Mouse (Mus musculus): ENCODE results near the gene Gmpr. TPM values are rescaled to one million over a fixed set of nuclear protein-coding genes. Genes with fewer than 3 reads are reported as not detected.

Gene Gmpr
- polyA plus RNA-seq, 1 experiment = 5.7 TPM

DNA sequence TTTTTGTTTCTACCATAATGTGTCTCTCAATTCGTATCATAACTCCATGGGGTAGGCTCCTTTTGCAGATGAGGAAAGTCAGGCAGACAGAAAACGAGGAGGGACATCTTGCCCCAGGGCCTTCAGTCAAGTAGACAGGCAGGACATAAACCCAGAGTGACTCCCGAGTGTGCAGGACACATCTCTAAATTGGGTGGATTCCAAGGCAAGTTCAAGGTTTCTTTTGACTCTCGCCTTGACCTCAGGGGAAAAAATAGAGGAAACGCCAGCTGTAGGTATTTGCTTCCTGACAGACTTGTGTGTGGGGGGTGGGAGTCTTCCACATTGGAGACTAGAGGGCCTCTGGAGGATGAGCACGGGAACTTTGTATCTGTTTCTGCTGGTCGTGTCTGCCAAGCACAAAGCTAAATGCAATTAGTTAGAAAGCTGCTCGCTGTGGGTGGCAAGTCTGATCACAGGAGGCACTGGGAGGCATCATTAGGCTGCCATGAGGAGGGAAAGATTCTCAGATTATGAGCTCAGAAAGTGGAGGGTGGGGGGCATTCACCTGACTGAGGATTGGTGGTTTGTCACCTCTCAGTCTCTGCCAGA, 7.7 kb downstream of the Gmpr start:
- Histone ChIP-seq H3K27ac (ENCODE audit: insufficient read depth, low read depth, low read length) (no peak overlapping the region), H3K4me1 (ENCODE audit: control insufficient read depth, insufficient read depth, low read length) (peaks cover 22% of the 10 kb centered on the region), H3K4me3 (ENCODE audit: insufficient read depth, low read length) (no peak overlapping the region)
- TF ChIP-seq CTCF (IDR thresholded peaks at IDR 0.05; ENCODE audit: low read depth, low read length) (no peak), POLR2A (IDR thresholded peaks at IDR 0.05; ENCODE audit: borderline replicate concordance, low read depth, low read length) (no peak)

DNA sequence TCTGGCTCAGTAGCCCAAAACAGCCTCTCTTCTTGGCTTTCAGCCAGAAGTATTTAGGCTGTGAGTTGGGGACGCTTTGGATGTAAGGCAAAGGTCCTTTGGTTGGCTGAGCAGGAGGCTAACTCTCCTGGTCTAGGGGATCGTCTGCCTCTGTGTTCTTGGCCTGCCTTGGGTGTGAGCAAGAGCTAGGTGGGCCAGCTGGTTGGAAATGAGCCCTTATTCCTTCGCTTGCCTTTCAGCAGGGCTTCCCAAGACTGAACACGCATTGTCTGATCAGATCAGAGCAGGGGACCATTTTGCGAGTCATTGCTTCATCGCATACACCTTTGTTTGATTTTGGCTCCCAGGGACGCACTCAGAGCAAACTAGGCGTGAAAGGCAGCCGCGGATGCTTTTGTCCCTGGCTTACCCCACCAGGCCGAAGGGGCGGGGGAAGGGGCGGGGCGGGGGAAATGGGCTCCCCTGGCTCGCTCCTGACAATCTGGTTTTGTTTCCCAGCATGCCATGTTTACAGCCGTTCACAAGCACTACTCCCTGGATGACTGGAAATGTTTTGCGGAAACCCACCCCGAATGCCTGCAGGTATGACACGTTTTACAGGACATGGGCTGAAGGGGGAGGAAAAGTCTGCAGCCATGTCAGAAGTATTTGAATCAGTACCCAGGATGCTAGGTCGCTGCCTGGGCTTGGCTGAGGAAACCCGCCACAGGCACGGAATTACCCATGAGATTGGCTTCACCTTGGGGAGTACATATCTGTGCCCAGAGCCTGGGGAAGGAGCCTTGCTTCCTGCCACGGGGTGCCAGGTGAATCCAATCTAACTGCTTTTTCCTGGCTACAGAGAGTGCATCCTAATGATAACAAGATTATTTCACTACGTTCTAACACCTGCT, 9.5 kb downstream of the Gmpr start:
- H3K4me1 ChIP-seq (ENCODE audit: control insufficient read depth, insufficient read depth, low read length) = peaks cover 21% of the 10 kb centered on the region
- H3K4me3 ChIP-seq (ENCODE audit: insufficient read depth, low read length) = no peak overlapping the region
- H3K27ac ChIP-seq (ENCODE audit: insufficient read depth, low read depth, low read length) = no peak overlapping the region
- TF ChIP-seq POLR2A (IDR thresholded peaks at IDR 0.05; ENCODE audit: borderline replicate concordance, low read depth, low read length) (no peak), CTCF (IDR thresholded peaks at IDR 0.05; ENCODE audit: low read depth, low read length) (no peak)

DNA sequence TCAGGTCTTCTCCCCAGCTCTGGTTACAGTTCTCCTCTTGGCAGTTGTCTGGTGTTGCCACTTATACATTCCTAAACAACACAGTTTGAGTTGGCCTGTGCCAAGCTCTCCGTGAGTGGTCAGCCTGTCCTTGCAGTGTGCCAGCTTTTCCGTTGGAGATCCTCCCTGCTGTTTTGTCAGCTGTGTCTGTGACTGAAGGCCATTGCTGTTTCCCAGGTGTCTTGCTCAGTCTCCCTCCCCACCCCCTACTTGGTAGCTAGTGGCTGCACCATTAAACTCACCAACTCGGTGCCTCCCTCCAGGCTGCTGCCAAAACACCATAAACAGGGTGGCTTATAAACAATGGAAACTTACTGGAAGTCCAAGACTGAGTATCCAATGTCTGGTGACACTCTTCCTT, 17.1 kb downstream of the Gmpr start:
- TF ChIP-seq POLR2A (IDR thresholded peaks at IDR 0.05; ENCODE audit: borderline replicate concordance, low read depth, low read length) (no peak), CTCF (IDR thresholded peaks at IDR 0.05; ENCODE audit: low read depth, low read length) (no peak)
- Histone ChIP-seq H3K27ac (ENCODE audit: insufficient read depth, low read depth, low read length) (no peak overlapping the region), H3K4me3 (ENCODE audit: insufficient read depth, low read length) (no peak overlapping the region), H3K4me1 (ENCODE audit: control insufficient read depth, insufficient read depth, low read length) (peaks cover 3% of the 10 kb centered on the region; the same call in 1 of the 2 replicates)

DNA sequence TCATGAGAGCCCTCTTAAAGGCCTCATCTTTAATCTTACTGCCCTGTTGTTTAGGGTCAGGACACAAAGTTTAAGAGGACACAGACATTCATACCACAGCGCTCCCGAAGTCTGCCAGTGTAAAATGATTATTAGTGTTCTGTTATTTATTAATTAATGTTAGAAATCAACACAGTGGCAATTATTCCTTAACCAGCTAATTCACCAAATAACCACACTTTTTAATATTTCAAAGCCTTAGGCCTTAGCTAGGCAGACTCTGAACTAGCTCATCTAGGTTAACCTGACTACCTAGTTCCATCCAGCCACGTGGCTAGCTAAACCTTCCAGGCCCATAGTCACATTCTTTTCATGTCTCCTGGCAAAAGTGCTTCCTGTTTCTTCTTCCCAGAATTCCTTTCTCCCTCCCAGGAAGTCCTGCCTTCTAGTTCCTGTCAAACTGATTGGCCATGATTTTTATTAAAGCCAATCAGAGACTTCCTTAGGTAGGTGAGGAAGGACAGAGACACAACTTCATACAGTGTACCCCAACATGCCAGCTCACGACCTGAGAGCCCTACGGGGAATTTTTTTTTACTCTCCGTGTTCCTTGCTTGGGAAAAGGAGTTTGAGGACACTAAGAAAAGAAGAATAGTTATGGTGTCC, 17.7 kb downstream of the Gmpr start:
- Histone ChIP-seq H3K4me3 (ENCODE audit: insufficient read depth, low read length) (no peak overlapping the region), H3K4me1 (ENCODE audit: control insufficient read depth, insufficient read depth, low read length) (peaks cover 3% of the 10 kb centered on the region), H3K27ac (ENCODE audit: insufficient read depth, low read depth, low read length) (no peak overlapping the region)
- TF ChIP-seq CTCF (IDR thresholded peaks at IDR 0.05; ENCODE audit: low read depth, low read length) (no peak), POLR2A (IDR thresholded peaks at IDR 0.05; ENCODE audit: borderline replicate concordance, low read depth, low read length) (no peak)

DNA sequence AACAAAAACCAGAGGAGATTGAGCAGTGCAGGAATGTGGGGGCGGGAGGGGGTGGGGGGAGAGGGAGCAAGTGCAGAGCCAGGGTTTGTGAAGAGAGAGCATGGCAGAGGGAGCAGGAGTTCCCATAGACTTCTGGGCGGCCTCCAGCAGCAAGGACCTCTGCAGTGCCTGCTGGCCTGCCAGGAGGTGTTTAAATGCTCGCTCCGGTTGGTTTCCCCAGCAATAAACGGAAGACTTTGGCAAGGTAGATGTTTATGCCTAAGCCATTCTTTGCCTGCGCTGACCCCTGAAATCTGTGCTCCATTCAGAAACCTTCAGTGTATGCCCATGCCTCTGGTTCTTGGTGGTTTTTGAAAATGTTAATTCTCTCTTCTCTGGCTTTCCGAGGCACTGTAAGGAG, 19.0 kb downstream of the Gmpr start:
- no peak overlapping the region for H3K27ac ChIP-seq (ENCODE audit: insufficient read depth, low read depth, low read length)
- TF ChIP-seq POLR2A (IDR thresholded peaks at IDR 0.05; ENCODE audit: borderline replicate concordance, low read depth, low read length) (no peak), CTCF (IDR thresholded peaks at IDR 0.05; ENCODE audit: low read depth, low read length) (no peak)
- no peak overlapping the region for H3K4me3 ChIP-seq (ENCODE audit: insufficient read depth, low read length)
- H3K4me1 ChIP-seq (ENCODE audit: control insufficient read depth, insufficient read depth, low read length) = peaks cover 15% of the 10 kb centered on the region

DNA sequence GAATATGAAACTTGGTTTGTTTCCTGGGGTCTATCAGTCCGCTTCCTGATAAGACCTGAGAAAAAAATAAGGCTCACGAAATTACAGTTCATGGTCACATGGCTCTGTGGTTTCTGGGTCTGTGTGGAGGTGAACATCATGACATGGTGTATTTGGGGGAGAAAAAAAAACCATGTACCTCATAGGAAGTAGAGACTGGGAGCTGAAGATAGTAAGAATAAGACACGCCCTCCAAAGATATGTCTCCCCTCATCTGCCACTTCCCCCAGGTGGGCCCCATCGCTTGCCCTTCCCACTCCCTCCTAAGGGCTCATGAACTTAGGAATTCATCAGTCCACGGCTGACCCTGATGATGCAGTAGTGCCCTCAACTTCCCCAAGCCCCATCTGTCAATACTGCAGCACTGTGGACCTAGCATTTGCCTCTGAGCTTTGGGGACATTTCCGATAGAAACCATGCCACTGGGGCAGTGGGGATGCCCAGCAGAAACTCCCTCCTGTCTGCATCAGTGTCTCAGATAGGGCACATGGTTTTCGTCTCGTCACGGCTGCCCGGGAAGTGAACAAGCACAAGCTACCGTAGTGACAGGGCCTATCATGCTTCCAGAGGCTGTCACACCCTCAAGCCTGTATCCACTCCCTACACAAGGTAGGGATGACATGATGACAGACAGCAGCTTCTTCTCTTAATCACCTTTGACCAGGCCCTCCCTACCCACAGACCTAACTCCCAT, 20.2 kb downstream of the Gmpr start:
- TF ChIP-seq POLR2A (IDR thresholded peaks at IDR 0.05; ENCODE audit: borderline replicate concordance, low read depth, low read length) (no peak), CTCF (IDR thresholded peaks at IDR 0.05; ENCODE audit: low read depth, low read length) (no peak)
- Histone ChIP-seq H3K4me3 (ENCODE audit: insufficient read depth, low read length) (no peak overlapping the region), H3K27ac (ENCODE audit: insufficient read depth, low read depth, low read length) (no peak overlapping the region), H3K4me1 (ENCODE audit: control insufficient read depth, insufficient read depth, low read length) (peaks cover 17% of the 10 kb centered on the region)

DNA sequence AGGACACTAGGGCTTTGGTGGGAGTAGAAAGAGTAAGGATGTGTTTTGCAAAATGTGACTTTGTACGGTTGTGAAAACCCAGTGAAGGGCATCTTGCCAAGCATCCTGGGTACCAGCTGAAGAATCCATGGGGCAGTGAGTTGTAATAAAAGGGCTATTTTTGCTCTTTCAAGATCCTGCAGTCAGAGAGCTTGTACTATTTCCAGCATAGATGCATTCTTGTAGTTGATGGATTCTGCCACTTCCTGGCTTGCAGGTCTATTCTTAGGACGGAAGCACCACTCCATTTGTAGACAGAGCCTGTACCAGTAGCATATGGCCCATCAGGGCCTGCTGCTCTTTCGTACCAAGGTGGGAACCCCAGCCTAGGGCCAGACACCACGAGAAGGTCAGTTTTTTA, 21.5 kb downstream of the Gmpr start:
- no peak overlapping the region for H3K27ac ChIP-seq (ENCODE audit: insufficient read depth, low read depth, low read length)
- H3K4me3 ChIP-seq (ENCODE audit: insufficient read depth, low read length) = no peak overlapping the region
- no peak for TF ChIP-seq CTCF (IDR thresholded peaks at IDR 0.05; ENCODE audit: low read depth, low read length)
- TF ChIP-seq POLR2A (IDR thresholded peaks at IDR 0.05; ENCODE audit: borderline replicate concordance, low read depth, low read length) = no peak
- peaks cover 17% of the 10 kb centered on the region for H3K4me1 ChIP-seq (ENCODE audit: control insufficient read depth, insufficient read depth, low read length)

DNA sequence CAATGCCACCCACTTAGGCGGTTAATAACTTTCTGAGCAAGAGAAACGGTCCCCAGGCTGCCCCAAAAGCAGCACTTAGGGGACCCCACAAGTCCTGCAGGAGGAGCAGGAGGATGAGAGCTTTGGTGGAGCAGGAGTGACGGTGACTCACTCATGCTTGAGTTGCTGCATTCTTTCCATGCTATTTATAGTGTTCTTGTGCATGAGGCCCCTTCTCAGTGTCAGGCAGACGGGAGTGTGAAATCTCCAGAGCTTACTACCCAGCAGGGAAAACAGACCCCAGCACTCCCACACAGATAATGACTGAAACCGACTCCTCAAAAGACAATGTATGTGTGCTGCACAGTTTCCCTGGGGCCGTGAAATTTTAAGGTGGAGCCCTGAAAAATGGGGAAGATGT, 23.5 kb downstream of the Gmpr start:
- TF ChIP-seq POLR2A (IDR thresholded peaks at IDR 0.05; ENCODE audit: borderline replicate concordance, low read depth, low read length) (no peak), CTCF (IDR thresholded peaks at IDR 0.05; ENCODE audit: low read depth, low read length) (no peak)
- no peak overlapping the region for H3K4me3 ChIP-seq (ENCODE audit: insufficient read depth, low read length)
- no peak overlapping the region for H3K27ac ChIP-seq (ENCODE audit: insufficient read depth, low read depth, low read length)
- H3K4me1 ChIP-seq (ENCODE audit: control insufficient read depth, insufficient read depth, low read length) = peaks cover 17% of the 10 kb centered on the region

DNA sequence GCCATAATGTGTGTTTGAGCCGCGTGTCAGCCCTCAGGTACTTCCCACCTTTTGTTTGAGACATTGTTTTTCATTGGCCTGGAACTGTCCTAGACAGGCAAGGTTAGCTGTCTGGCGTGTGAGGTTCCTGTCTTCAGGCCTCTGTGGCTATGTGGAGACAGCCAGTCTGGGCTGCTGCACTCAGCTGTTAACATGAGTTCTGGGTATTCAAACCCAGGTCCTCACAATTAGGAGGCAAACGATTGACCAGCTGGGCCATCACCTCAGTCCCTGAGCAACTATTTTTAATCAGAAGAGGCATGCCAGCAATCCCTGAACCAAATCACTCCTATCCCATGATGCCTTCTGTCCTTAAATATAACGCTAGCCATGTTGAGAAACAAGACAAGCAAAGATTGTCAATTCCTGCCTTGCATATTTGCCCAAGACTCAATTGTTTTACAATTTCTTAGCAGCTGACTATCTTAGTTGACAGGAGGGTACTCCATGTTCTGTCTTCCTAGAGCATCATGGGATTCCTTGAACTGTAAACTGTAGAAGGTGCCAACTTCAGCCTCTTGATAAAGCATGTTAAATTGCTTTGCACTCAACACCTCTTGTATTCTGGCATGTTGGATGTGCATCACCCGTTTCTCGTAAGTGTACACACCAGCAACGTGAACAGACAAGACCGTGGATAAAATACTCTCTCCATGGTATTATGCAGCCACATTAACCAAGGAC, 28.6 kb downstream of the Gmpr start:
- Histone ChIP-seq H3K4me3 (ENCODE audit: insufficient read depth, low read length) (no peak overlapping the region), H3K27ac (ENCODE audit: insufficient read depth, low read depth, low read length) (no peak overlapping the region), H3K4me1 (ENCODE audit: control insufficient read depth, insufficient read depth, low read length) (peaks cover 8% of the 10 kb centered on the region)
- no peak for TF ChIP-seq POLR2A (IDR thresholded peaks at IDR 0.05; ENCODE audit: borderline replicate concordance, low read depth, low read length)
- TF ChIP-seq CTCF (IDR thresholded peaks at IDR 0.05; ENCODE audit: low read depth, low read length) = no peak
